Comparison of ENCODE assay signal across 18 mouse cellular contexts in the genomic region with DNA sequence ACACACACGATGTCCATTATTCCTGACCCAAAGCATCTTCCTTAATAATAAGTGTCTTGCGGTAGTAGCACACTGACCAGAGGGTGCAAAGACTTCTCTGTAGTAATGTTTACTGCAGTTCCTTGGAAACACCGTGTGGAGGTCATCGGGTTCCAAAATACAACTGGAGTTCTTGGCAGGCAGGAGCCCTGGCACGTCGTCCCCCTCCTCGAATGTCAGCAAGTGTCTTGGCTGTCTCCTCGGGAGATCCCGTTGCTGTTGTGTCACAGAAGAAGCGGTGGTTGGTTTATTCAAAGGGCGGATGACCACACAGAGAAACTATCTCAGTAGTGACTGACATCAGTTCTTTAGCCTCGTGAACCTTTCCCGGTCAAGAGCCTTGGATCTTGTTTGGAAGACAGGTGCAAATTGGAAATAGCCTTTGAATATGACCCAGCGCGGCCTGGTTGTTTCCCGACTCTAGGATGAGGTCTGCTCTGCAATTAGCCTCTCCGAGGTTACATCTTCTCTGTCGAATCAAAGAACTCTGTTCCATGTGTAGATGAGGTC. TPM values are rescaled to one million over a fixed set of nuclear protein-coding genes. Genes with fewer than 3 reads are reported as not detected.
DNase-seq lines count a peak whose midpoint lies in the region; ATAC-seq and TF ChIP-seq lines count a peak whose summit lies in the region.
"Had no signal": no experiment of that assay in that cellular context is flagged by ENCODE, and none has a peak within 500 bp of the region (broad histone marks: within the 10 kb centered on the region; RNA-seq: fewer than 3 reads in every experiment).

No protein-coding gene starts in this region.

- no peak overlapping the region for H3K27ac ChIP-seq in heart, embryonic 12.5 days (ENCODE audit: poor library complexity, severe bottlenecking)
- H3K27ac ChIP-seq in midbrain, embryonic 14.5 days (replicated peaks; ENCODE audit: low read depth, low read length), result no peak overlapping the region
- no peak overlapping the region for H3K27ac ChIP-seq in kidney, adult 2 months (ENCODE audit: insufficient read depth, low read depth, low read length)
- H3K27ac ChIP-seq: forebrain, embryonic 13.5 days; liver, embryonic 12.5 days; neural tube, embryonic 13.5 days; stomach, embryonic 15.5 days had no signal

- intact Hi-C loops in gastrocnemius, postnatal 14 days (cut with DNase I; ENCODE audit: low total_unique reads), result loop anchor here (10.0 kb wide), 1 partner anchor 89 kb away; no protein-coding TSS in a partner anchor
- intact Hi-C loops in heart, postnatal 36 days (cut with DNase I), result no loop called here

- H3K4me3 ChIP-seq in heart, embryonic 12.5 days, result no peak overlapping the region
- no peak overlapping the region for H3K4me3 ChIP-seq in midbrain, embryonic 14.5 days (replicated peaks; ENCODE audit: low read depth, low read length)
- no peak overlapping the region for H3K4me3 ChIP-seq in kidney, adult 2 months (ENCODE audit: insufficient read depth, low read depth, low read length)
- H3K4me3 ChIP-seq: forebrain, embryonic 13.5 days; liver, embryonic 12.5 days; neural tube, embryonic 13.5 days; stomach, embryonic 15.5 days had no signal

- WGBS in heart, embryonic 12.5 days, result 91% methylated on average over 18 of the region's 18 CpGs
- 94% methylated on average over 18 of the region's 18 CpGs for WGBS in midbrain, embryonic 14.5 days
- 62% methylated on average over 18 of the region's 18 CpGs for WGBS in kidney, adult 2 months

- TF ChIP-seq CTCF in kidney, adult 2 months (conservative IDR thresholded peaks at IDR 0.05; ENCODE audit: insufficient read depth, insufficient read length, low read depth, low read length), result no peak

- H3K27me3 ChIP-seq in heart, embryonic 12.5 days (replicated peaks), result no peaks in the 10 kb centered on the region
- no peaks in the 10 kb centered on the region for H3K27me3 ChIP-seq in midbrain, embryonic 14.5 days (ENCODE audit: control insufficient read depth, insufficient read depth, low read length)
- no peaks in the 10 kb centered on the region for H3K27me3 ChIP-seq in kidney, adult 2 months (replicated peaks; ENCODE audit: control insufficient read depth, insufficient read depth, low read length)
- H3K27me3 ChIP-seq: forebrain, embryonic 13.5 days; liver, embryonic 12.5 days; neural tube, embryonic 13.5 days; stomach, embryonic 15.5 days had no signal

- H3K9me3 ChIP-seq in heart, embryonic 12.5 days (replicated peaks), result no peaks in the 10 kb centered on the region
- no peaks in the 10 kb centered on the region for H3K9me3 ChIP-seq in midbrain, embryonic 14.5 days (ENCODE audit: control insufficient read depth, low read length)
- H3K9me3 ChIP-seq: forebrain, embryonic 13.5 days; liver, embryonic 12.5 days; neural tube, embryonic 13.5 days; stomach, embryonic 15.5 days had no signal

- H3K9ac ChIP-seq in heart, embryonic 12.5 days, result no peak overlapping the region
- no peak overlapping the region for H3K9ac ChIP-seq in midbrain, embryonic 14.5 days (replicated peaks; ENCODE audit: low read length)
- H3K9ac ChIP-seq: forebrain, embryonic 13.5 days; liver, embryonic 12.5 days; neural tube, embryonic 13.5 days; stomach, embryonic 15.5 days had no signal

- no peak overlapping the region for H3K4me2 ChIP-seq in heart, embryonic 12.5 days
- H3K4me2 ChIP-seq in midbrain, embryonic 14.5 days (ENCODE audit: low read length), result no peak overlapping the region
- H3K4me2 ChIP-seq: forebrain, embryonic 13.5 days; liver, embryonic 12.5 days; neural tube, embryonic 13.5 days; stomach, embryonic 15.5 days had no signal

- no peak for ATAC-seq in heart, embryonic 12.5 days (ENCODE audit: insufficient number of reproducible peaks, low FRiP score)
- no peak for ATAC-seq in midbrain, embryonic 14.5 days (ENCODE audit: low FRiP score, low TSS enrichment)
- ATAC-seq: forebrain, embryonic 13.5 days; liver, embryonic 12.5 days had no signal

- DNase-seq in heart, adult 18-20 months, result peak; percentile 56 to 63
- DNase-seq in gastrocnemius, postnatal 14 days, result peak; percentile 84
- peak; percentile 50 to 53 for DNase-seq in heart, postnatal 36 days
- peak; percentile 47 to 79 for DNase-seq in lung, postnatal 4 days
- no peak for DNase-seq in midbrain, embryonic 14.5 days
- DNase-seq in embryo, embryonic 9.5 days (ENCODE audit: extremely low spot score), result no peak
- DNase-seq in kidney, adult 2 months, result no peak
- DNase-seq: cerebellum, adult 18-20 months; kidney, postnatal 25 days; left cerebral cortex, postnatal 4 days had no signal

- peaks cover 87% of the 10 kb centered on the region for H3K36me3 ChIP-seq in heart, embryonic 12.5 days
- peaks cover 87% of the 10 kb centered on the region for H3K36me3 ChIP-seq in midbrain, embryonic 14.5 days (ENCODE audit: control insufficient read depth, insufficient read depth, low read length)
- no peaks in the 10 kb centered on the region; the same call in 1 of the 2 replicates for H3K36me3 ChIP-seq in kidney, adult 2 months (ENCODE audit: control insufficient read depth, insufficient read depth, low read length)

- TF ChIP-seq POLR2A in kidney, adult 2 months (IDR thresholded peaks at IDR 0.05; ENCODE audit: low read depth, low read length), result no peak

- H3K4me1 ChIP-seq in heart, embryonic 12.5 days (replicated peaks), result no peaks in the 10 kb centered on the region
- no peaks in the 10 kb centered on the region for H3K4me1 ChIP-seq in midbrain, embryonic 14.5 days (ENCODE audit: control insufficient read depth, insufficient read depth, low read length)
- H3K4me1 ChIP-seq in kidney, adult 2 months (ENCODE audit: control insufficient read depth, insufficient read depth, low read length), result no peaks in the 10 kb centered on the region
- H3K4me1 ChIP-seq: forebrain, embryonic 13.5 days; liver, embryonic 12.5 days; neural tube, embryonic 13.5 days; stomach, embryonic 15.5 days had no signal

RNA-seq across cellular contexts. Expression of gene Pgpep1l, which starts 48.4 kb away (rescaled TPM):
- not detected for total RNA-seq in heart, adult 18-20 months (2021)
- polyA plus RNA-seq in heart, embryonic 12.5 days (2016; fragmentation: Nextera tagmentation; extraction: Ambion mirVana), result 0.50 TPM in 1 of 2 replicates, not detected in the other
- total RNA-seq in gastrocnemius, postnatal 14 days (2021), result 1 to 10 TPM; 8.4 to 9.2 TPM
- total RNA-seq in heart, postnatal 36 days (2021), result under 1 TPM in 1 of 2 experiments, not detected in 1; 0.33 TPM
- not detected in 2 replicates for polyA plus RNA-seq in midbrain, embryonic 14.5 days (2014; fragmentation: Nextera tagmentation; extraction: Ambion mirVana)
- 0.16 and 1.1 TPM in 2 replicates for polyA plus RNA-seq in kidney, adult 2 months (2012; rRNA removed)
- total RNA-seq: left cerebral cortex, postnatal 4 days; megakaryocyte, adult 5-6 weeks had no signal
- polyA plus RNA-seq: C2C12; forebrain, embryonic 13.5 days; intestine, embryonic 14.5 days; liver, embryonic 12.5 days; neural tube, embryonic 13.5 days; stomach, embryonic 15.5 days had no signal

RNA-seq across cellular contexts. Expression of gene Fam169b, which starts 58.0 kb away (rescaled TPM):
- total RNA-seq in heart, adult 18-20 months (2021), result 1 to 10 TPM in 1 of 2 experiments, under 1 TPM in 1; 0.10 to 1.1 TPM
- polyA plus RNA-seq in heart, embryonic 12.5 days (2016; fragmentation: Nextera tagmentation; extraction: Ambion mirVana), result 0.15 TPM in 1 of 2 replicates, not detected in the other
- total RNA-seq in gastrocnemius, postnatal 14 days (2021), result under 1 TPM; 0.29 to 0.51 TPM
- total RNA-seq in heart, postnatal 36 days (2021), result under 1 TPM in 1 of 2 experiments, not detected in 1; 0.14 TPM
- 0.08 TPM in 1 of 2 replicates, not detected in the other for polyA plus RNA-seq in midbrain, embryonic 14.5 days (2014; fragmentation: Nextera tagmentation; extraction: Ambion mirVana)
- polyA plus RNA-seq in kidney, adult 2 months (2012; rRNA removed), result 7.9 and 11.3 TPM in 2 replicates
- polyA plus RNA-seq: forebrain, embryonic 13.5 days had no signal

Comparison
In these comparisons a context has a peak if more than half of its experiments do, and no peak if none do; other contexts are left out.
1. DNase-seq: peak in heart, adult 18-20 months (2 of 2), gastrocnemius, postnatal 14 days (single experiment), heart, postnatal 36 days (2 of 2) and lung, postnatal 4 days (2 of 2); none in midbrain, embryonic 14.5 days (single experiment), embryo, embryonic 9.5 days (single experiment) and kidney, adult 2 months (single experiment).
2. RNA of gene Pgpep1l, which starts 48.4 kb away (total RNA-seq): 8.4 to 9.2 TPM in gastrocnemius, postnatal 14 days; 0.33 TPM in heart, postnatal 36 days and not detected in heart, adult 18-20 months; every median in the first group is over 4 times any median in the second.